Mouse (Mus musculus) right cerebral cortex, postnatal 10 days (tissue): ENCODE measurements around the gene 4921504E06Rik.

Experiments used
- DNase-seq, 2 experiments: peaks; one replicate each; pipeline ENCODE4 v3.0.0; 2021; ENCODE audit warnings: low spot score in 2 of 2

Gene 4921504E06Rik

DNA sequence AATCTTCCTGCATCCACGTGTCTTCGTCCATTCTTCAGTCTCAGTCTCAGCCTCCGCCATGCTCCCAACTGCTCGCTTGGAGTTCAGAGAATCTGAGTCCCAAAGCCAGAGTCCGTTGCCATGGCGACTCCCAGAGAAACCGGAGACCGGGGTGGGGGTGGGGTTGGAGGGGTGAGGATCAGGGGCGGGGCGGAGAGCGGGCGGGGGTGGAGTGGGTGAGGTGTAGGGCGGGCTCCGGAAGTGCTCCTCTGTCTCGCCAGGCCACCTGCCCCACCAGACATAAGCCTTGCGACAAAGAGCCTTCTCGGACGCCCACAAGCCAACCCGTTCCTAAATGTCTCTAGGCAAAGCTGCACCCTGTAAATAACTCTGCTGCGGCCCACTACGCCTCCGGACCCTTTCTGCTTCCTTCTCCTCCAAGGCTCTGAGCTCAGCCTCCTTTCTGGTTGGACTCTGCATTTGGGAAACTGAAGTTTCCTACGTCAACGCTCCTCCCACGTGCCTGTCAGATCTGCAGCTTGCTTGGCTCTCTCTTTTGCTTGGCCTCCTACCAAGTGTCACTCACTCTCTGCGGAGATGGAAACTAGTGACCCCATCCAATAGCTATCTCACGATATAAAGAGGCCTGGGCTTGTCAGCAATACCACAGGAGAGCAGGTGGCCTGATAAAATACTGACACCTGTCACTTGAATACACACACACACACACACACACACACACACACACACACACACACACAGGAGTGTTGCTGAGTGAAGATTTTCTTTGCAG, at the start of gene 4921504E06Rik:
Gene 4921504E06Rik, minus strand, starts transcription at position 94 of the 772 bp plus-strand sequence.
- DNase-seq = peak; percentile 85 to 94

DNA sequence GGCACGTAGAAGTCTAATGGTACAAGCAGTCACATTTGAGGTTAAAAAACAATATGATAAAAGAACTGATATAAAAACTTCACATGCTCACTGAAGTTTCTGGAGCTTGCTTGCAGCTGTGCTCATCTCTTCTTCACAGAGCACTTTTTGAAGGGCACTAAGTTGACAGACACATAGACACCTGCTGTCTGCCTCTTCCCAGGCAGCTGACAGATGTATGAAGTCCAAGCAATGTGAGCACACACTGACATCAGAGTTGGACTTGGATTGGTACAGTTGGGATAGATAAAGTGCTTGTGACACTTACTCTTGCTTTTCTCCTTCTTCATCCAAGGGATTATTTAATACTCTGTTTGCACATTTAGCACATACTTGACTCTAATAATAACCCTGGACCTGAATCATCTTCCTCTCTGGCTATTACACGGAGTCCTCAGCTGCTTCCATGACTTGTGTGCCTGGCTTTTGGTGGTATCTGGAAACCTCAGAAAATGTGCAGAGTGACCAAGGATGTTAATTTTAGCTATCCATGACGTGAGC, 47.7 kb upstream of the 4921504E06Rik start:
- no peak for DNase-seq

DNA sequence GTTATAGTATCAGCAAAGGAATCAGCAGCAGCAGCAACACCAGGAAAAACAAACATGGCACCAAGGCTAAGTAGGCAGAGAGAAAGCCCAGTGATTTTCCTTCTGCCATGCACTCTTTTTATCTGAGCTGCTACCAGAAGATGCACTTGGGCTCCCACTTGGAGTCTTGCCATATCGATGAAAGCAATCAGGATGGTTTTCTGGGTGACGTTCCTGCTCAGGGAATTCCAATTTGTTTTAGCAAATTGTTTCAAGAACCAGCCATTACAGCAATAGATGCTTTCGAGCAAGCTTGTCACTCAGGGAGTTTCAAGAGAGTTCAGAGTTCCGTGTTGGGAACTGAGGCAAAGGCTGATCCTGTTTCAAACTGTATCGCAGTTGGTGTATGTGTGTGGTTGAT, 47.1 kb upstream of the 4921504E06Rik start:
- no peak for DNase-seq

- peak in 1 of 2 experiments; percentile 34 for DNase-seq
These were observed 46.1 kb upstream of the 4921504E06Rik start for GRCm38 (mm10) chr2:19599801-19600200.

- no peak for DNase-seq
These were observed 43.3 kb upstream of the 4921504E06Rik start for GRCm38 (mm10) chr2:19596988-19597387.

GRCm38 (mm10) chr2:19596426-19596825, 42.7 kb upstream of the 4921504E06Rik start:
- DNase-seq = no peak

DNA sequence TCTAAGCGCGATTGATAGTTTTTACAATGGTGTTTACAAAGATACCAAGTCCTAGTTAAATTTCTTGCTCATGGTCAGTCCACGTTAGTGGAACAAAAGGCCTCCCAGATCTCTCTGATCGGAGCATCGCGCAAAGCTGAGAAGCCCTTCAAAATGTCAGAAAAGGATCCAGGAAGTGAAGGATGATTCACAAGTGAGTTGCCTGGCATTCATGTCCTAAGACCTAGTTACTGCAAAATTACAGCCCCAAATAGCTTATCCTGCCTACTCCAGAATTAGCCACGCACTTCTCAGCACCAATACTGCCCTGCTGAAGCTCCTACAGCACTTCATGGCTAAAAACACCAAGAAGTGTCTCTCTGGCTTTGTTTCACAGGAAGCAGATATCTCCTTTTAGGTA, 41.1 kb upstream of the 4921504E06Rik start:
- no peak for DNase-seq

- DNase-seq = no peak
These were observed 26.1 kb upstream of the 4921504E06Rik start for GRCm38 (mm10) chr2:19579846-19580245.

DNA sequence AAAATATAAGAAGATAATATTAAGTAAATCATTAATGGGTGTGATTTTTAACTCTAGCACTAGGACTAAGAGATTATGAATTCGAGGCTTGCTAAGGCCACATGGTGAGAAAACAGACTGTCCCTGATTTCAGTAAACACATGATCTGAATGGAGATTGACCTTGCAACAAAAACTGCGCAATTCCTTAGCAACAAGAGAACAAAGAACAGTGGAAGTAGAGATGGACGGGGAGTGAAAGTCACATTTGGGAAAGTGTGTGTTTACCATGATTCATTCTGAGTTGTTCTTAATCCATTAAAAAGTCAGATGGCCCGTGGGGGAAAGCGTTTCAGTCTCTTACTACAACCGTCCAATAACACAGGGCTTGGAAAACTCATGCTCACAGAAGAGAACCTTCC, 25.5 kb upstream of the 4921504E06Rik start:
- DNase-seq = no peak

GRCm38 (mm10) chr2:19562114-19562829, 8.6 kb upstream of the 4921504E06Rik start:
- no peak for DNase-seq

- no peak for DNase-seq
These were observed 6.9 kb upstream of the 4921504E06Rik start for GRCm38 (mm10) chr2:19560654-19561053.

GRCm38 (mm10) chr2:19560071-19560470, 6.4 kb upstream of the 4921504E06Rik start:
- DNase-seq = no peak

DNA sequence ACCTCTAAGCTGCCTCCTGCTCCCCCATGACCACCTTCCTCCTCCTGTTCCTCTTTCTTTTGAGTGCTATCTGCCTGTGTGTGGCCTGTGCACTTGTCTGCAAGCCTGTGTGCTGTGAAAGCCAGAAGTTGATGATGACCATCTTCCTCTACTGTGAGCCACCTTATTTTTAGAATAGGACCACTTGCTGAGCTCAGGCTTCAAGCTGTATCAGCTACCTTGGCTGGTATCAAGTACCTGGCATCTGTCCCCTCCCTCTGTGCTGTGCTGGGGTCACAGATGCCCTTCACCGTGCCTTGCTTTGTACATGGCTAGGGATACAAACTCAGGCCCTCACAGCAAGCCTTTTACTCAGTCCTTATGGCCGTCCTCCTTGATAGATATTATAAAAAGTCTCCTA, 2.3 kb downstream of the 4921504E06Rik start:
- no peak for DNase-seq

- no peak for DNase-seq
These were observed 12.8 kb downstream of the 4921504E06Rik start for GRCm38 (mm10) chr2:19540906-19541305.

- no peak for DNase-seq
These were observed 24.3 kb downstream of the 4921504E06Rik start for GRCm38 (mm10) chr2:19529428-19529827.

GRCm38 (mm10) chr2:19528797-19529196, 24.9 kb downstream of the 4921504E06Rik start:
- peak in 1 of 2 experiments; percentile 74 for DNase-seq

DNA sequence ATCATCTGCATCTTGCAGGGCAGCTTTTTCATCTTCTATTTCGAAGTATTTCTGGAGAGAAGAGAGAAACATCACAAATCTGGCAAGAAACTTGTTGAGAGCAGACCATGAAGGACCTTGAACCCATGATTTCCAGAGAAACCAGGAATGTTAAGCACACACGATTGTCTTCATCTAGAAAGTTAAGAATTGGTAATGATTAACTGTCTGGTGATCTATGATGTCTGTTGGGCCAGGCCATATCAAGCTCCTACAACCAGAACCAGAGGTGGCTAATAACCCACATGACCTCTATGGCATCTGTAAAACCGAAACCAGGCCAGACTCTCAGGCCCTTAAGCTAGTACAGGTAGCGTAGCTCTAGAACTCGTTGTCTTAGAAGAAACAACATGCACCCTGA, 29.6 kb downstream of the 4921504E06Rik start:
- DNase-seq = no peak

DNA sequence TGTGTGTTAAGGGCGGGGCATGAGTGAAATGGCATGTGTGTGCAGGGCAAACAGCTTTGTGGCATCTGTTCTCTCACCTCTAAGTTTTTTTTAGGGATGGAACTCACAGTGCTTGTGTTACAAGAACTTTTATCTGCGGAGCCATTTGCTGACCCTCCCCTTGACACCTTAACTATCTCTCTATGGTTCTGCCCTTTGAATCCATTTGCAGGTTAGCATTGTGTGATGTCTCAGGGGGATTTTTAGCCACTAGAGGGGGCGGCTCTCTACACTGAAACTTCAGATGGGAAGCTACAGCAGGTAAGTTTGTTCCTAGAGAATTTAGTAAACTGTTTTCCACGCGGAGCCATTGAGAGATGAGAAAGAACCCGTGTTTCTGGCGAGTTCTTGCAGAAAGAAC, 32.1 kb downstream of the 4921504E06Rik start:
- DNase-seq = peak; percentile 34 to 65

DNA sequence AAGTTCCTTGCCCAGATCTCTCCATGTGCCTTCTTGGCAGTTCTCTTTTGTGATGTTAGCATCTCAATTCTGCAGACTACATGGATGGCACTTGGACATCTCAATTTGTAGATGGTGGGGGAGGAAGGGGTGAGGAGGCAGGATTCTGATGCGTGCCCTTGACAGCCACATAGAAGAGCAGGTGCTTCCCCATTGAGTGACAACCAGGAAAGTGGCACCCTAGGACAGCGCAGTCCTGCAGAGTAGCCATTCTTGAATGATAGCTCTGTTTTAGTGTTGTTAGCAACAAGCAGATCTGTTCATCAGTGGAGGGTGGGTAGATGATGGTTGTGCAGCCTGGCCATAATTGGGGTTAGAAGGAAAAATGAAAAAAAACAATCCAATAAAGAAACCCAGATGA, 33.1 kb downstream of the 4921504E06Rik start:
- no peak for DNase-seq

GRCm38 (mm10) chr2:19519768-19520167, 33.9 kb downstream of the 4921504E06Rik start:
- peak; percentile 77 to 78 for DNase-seq

GRCm38 (mm10) chr2:19517952-19518351, 35.8 kb downstream of the 4921504E06Rik start:
- no peak for DNase-seq

DNA sequence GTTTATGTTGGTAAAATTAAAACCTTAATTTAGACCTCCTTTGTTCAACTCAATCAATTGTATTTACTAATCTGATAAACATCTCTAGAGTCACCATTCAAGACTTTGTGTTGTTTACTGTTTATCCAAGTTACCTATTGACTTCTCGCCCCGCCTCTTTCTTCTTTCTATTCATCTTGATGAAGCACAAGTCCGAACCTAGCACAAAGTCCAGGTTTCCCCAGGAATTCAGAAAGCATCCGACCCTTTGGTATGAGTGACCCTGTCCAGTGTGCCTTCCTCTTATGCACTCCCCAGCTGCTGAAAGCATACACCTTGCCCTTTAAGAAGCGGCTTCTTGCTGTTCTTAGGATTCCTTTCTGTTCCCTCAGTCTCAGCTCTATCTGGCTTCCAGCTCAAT, 41.3 kb downstream of the 4921504E06Rik start:
- no peak for DNase-seq

DNA sequence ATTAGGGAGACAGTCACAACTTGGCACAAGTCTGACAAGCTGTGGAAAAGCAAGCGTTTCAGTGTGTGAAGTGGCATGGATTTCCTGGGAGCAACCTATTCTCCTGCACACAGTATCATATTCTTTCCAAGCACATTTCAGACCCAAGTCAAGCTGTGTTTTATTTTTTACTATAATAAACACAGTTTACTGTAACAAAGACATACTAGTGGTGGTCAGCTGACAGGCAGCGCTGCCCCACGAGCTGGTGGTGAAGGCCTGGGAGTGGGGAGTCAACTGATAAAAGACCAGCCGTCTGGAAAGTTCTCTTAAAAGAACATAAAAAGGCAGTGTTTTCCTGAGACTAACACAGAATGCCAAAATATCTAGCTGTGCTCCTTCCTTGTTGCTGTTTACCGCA, 42.7 kb downstream of the 4921504E06Rik start:
- no peak for DNase-seq
